Mouse (Mus musculus): ENCODE measurements around the gene Dpm3.

Gene Dpm3

DNA sequence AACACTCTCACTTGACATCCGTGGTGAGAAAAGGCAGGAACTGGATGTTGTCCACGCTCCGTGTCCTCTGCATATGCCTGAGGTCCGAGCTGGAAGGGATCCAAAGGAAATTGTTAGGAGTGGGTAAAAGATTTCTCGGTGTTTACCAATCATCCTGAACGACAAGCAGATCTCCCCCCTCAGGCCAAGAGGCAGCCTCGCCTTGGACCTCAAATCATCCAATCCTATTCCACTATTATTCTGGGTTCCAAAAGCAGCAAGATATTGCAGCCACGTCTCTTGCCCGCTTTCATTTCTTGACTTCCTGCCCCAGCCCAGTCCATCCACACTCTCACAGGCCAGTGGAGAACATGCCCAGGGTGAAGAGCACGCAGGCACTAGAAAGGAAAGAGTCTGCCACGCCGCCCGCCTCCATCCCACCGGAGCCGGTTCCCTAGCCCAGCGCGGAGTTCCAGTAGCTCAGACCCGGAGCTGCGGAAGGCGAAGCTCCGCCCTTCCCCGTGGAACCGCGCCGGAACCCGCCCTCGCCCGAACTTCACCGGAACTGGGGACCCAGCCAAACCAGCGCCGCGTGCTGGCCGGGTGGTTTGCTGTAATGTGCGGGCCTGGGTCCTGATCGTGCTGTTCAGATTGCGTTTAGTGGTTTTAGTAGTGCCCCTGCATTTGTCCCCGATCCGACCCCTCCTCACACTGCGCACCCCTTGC, 11.0 kb downstream of the Dpm3 start, which contains the start of gene Slc50a1:
Slc50a1 (minus strand) TSS at position 520 of the 705 bp plus-strand sequence.
- DNase-seq (ENCODE audit: low read depth): peak; percentile 43

GRCm38 (mm10) chr3:89270891-89271290, 11.7 kb downstream of the Dpm3 start:
- DNase-seq (ENCODE audit: low read depth): no peak

- DNase-seq (ENCODE audit: low read depth): no peak
These were observed 12.6 kb downstream of the Dpm3 start for GRCm38 (mm10) chr3:89271760-89272159.

DNA sequence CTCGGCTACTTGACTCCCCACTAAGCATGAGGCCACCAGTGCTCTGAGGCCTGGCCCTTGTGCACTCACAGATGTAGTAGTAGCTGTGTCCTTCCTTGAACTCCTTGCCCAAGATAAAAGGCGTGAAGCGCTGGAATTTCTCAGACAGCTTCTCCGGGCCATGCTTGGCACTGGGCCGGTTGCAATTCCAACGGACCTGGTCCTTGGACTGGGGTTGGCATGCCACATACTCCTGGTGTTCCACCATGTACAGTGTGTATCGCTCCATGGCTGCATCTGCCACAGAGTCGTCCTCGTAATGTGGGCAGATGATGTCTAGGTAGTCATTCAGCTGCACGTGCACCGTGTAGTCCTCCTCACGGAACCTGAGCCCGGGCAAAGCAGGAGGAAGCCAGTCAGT, 16.9 kb downstream of the Dpm3 start:
- no peak for DNase-seq (ENCODE audit: low read depth)

- no peak for DNase-seq (ENCODE audit: low read depth)
These were observed 18.3 kb downstream of the Dpm3 start for GRCm38 (mm10) chr3:89277281-89278021.

GRCm38 (mm10) chr3:89278107-89278506, 18.9 kb downstream of the Dpm3 start:
- DNase-seq (ENCODE audit: low read depth): no peak

GRCm38 (mm10) chr3:89278643-89279042, 19.5 kb downstream of the Dpm3 start:
- DNase-seq (ENCODE audit: low read depth): no peak

GRCm38 (mm10) chr3:89279153-89279890, 20.2 kb downstream of the Dpm3 start:
- DNase-seq (ENCODE audit: low read depth): peak; percentile 38

GRCm38 (mm10) chr3:89280050-89280605, 21.0 kb downstream of the Dpm3 start:
- no peak for DNase-seq (ENCODE audit: low read depth)

GRCm38 (mm10) chr3:89280606-89281511, 21.7 kb downstream of the Dpm3 start, which contains the start of gene Efna1:
Gene Efna1, minus strand, starts transcription at chr3:89281142.
- DNase-seq (ENCODE audit: low read depth): no peak

DNA sequence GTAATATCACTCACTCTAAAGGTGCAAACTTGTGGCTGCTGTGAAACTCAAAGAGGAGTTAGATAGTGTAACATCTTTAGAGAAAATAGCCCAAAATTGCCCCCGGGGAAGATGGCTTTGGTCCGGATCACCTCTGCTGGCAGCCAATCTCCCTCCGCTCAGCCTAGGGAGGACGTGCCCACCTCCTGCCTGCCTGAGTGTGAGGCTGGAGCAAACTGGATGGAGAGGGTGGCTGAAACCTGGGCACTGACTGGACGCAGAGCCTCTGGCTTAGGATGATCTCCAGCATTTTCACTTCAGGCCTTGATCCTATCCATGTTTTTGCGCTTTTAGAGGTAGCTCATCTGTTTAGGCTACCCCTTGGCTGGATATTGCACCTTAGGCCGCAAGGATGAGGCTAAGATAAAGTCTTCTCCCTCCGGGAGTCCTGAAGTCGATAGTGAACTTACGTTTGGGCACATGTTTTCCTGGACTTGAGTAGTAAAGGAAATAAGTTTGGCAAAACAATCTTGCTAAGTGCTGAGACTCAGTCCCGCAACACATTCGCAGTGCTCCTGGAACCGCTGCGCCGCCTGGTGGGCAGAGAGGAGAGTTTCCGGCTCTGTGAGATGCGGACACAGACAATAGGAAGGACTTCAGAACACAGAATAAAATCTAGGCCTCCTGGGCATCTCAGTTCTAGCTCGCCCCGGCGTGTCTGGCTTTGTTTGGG, 22.6 kb downstream of the Dpm3 start:
- DNase-seq (ENCODE audit: low read depth): peak; percentile 81

DNA sequence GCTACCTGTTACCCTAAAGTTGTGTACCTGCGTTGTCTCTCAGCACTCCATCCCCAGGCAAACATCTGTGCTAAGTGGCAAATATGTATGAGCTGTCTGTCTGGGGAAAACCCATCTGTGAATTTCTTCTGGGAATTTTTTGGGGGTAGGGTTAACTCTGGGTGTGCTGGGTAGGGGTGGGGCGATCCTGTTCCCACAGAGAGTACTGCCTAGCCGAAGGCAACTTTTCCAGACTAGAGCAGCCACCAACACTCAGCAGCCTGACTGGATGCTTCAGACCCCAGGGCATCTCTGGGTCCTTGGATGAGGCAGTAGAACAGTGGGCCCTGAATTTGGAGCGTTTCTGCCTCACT, 23.1 kb downstream of the Dpm3 start:
- no peak for DNase-seq (ENCODE audit: low read depth)

DNA sequence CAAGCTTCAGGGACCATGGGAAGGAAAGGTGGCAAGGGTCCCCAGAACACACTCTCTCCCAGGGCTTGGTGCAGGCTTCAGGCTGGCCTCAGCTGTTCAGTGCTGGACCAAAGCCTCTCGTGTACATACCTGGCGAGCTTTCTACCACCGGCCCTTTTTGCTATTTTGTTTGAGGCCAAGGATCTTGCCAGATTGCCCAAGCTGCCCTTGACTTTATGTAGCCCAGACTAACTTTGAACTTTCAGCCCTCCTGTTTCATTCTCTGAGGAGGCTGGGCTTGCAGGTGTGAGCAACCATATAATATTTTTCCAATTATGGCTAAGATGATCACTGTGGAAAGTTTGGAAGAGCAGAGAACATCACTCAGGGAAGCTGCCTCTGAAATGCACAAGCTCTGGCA, 25.1 kb downstream of the Dpm3 start:
- no peak for DNase-seq (ENCODE audit: low read depth)

- DNase-seq (ENCODE audit: low read depth): no peak
These were observed 26.4 kb downstream of the Dpm3 start for GRCm38 (mm10) chr3:89285526-89285925.

- no peak for DNase-seq (ENCODE audit: low read depth)
These were observed 28.1 kb downstream of the Dpm3 start for GRCm38 (mm10) chr3:89287286-89287685.

GRCm38 (mm10) chr3:89288503-89288928, 29.4 kb downstream of the Dpm3 start:
- no peak for DNase-seq (ENCODE audit: low read depth)

DNA sequence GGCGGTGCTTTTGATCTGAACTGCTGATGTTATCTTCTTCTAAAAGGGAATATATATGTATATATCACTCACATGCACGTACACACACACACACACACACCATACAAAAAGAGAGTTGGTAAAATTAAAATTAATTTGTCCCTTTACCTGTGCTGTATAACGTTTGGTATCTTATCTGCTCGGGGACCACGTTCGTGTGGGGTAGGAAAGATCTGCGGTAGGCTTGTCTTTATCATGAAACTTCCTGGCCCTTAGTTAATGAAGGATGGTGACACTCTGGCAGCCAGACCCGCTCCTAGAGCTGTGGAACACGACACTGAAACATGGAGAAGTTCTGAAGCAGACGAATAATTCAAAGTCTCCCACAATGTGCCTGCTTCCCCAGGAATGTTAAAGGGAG, 32.7 kb downstream of the Dpm3 start:
- DNase-seq (ENCODE audit: low read depth): no peak

GRCm38 (mm10) chr3:89292303-89292702, 33.1 kb downstream of the Dpm3 start:
- DNase-seq (ENCODE audit: low read depth): no peak

GRCm38 (mm10) chr3:89293247-89293918, 34.2 kb downstream of the Dpm3 start:
- DNase-seq (ENCODE audit: low read depth): no peak

DNA sequence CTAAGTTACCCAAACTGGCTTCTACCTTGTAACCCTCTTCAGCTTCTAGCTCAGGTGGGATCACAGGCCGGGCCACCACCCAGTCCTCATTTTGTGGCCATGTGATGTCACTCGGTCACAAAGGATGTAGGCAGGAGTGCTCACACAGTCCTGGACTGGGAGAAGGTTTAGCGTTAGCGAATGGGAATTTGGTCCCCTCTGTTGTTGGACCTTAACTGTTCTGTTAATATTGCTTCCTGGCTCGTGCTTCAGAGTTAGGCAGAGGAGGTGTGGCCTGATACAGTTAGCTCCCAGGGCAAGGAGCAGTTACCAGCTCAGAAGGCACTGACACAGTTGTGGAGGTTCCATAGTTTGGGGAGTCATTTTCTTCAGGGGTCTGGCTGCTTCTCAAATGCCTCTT, 35.0 kb downstream of the Dpm3 start:
- DNase-seq (ENCODE audit: low read depth): no peak
